Mouse (Mus musculus): Measurements from ENCODE around the gene Mical3. TPM values are rescaled to one million over a fixed set of nuclear protein-coding genes. Genes with fewer than 3 reads are reported as not detected.

Gene Mical3
- polyA plus RNA-seq, 1 experiment from 2014 or later, result 11.7 TPM

DNA sequence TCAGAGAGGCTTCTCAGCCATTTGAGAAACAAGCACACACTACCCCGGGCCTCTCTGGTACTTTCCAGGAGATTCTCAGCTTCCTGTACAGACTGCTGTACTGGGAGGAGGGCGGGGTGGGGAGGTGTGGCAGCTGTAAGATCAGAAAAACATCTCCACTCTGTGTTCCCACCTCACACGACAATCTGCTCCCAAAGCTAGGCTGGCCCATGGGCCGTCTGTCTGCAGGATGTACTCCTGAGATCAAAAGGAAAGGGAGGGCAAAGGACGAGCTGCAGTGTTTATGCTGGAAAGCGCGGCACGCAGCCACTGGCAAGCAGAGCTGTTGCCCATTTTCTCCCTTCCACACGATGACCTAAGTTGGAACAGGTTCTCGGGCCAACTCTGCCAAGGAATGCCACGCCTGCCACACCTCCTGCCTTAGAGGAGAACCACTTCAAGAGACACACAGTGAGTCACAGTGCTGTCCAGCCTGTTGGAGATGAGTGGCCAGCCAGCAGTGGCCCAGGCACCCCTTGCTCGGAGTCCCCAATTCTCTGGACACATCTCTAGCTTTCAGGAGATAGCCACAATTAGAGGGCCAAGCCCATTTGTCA, 113.3 kb downstream of the Mical3 start:
- H3K27ac ChIP-seq, result 0 out of 2 replicates have a peak overlapping the region, but pooled peaks have one; percentile 31
- peaks cover 15% of the 10 kb centered on the region for H3K36me3 ChIP-seq
- no peak overlapping the region for H3K4me3 ChIP-seq (replicated peaks)
- no peak overlapping the region for H3K9ac ChIP-seq
- H3K4me2 ChIP-seq, result no peak overlapping the region
- no peak for ATAC-seq (ENCODE audit: insufficient read depth, low FRiP score, low read depth)
- 50% methylated on average over 12 of the region's 12 CpGs for WGBS
- H3K9me3 ChIP-seq, result no peaks in the 10 kb centered on the region
- H3K4me1 ChIP-seq, result no peaks in the 10 kb centered on the region
- no peaks in the 10 kb centered on the region for H3K27me3 ChIP-seq (replicated peaks)

GRCm38 (mm10) chr6:121016097-121016496, 114.7 kb downstream of the Mical3 start:
- WGBS, result 88% methylated on average over 5 of the region's 5 CpGs
- no peak overlapping the region for H3K4me3 ChIP-seq (replicated peaks)
- no peaks in the 10 kb centered on the region for H3K27me3 ChIP-seq (replicated peaks)
- H3K36me3 ChIP-seq, result peaks cover 7% of the 10 kb centered on the region
- ATAC-seq (ENCODE audit: insufficient read depth, low FRiP score, low read depth), result no peak
- no peak overlapping the region for H3K4me2 ChIP-seq
- no peak overlapping the region for H3K9ac ChIP-seq
- no peak overlapping the region for H3K27ac ChIP-seq
- no peaks in the 10 kb centered on the region for H3K9me3 ChIP-seq
- 0 out of 2 replicates have a peak, but pooled peaks cover 5% of the 10 kb centered on the region for H3K4me1 ChIP-seq

- 76% methylated on average over 11 of the region's 11 CpGs for WGBS
- H3K36me3 ChIP-seq, result no peaks in the 10 kb centered on the region
- H3K27ac ChIP-seq, result no peak overlapping the region
- no peak overlapping the region for H3K4me2 ChIP-seq
- H3K9ac ChIP-seq, result no peak overlapping the region
- ATAC-seq (ENCODE audit: insufficient read depth, low FRiP score, low read depth), result no peak
- no peaks in the 10 kb centered on the region for H3K27me3 ChIP-seq (replicated peaks)
- H3K4me3 ChIP-seq (replicated peaks), result no peak overlapping the region
- H3K4me1 ChIP-seq, result 0 out of 2 replicates have a peak, but pooled peaks cover 5% of the 10 kb centered on the region
- no peaks in the 10 kb centered on the region for H3K9me3 ChIP-seq
These were observed 116.5 kb downstream of the Mical3 start for GRCm38 (mm10) chr6:121014339-121014738.

- H3K9me3 ChIP-seq, result no peaks in the 10 kb centered on the region
- H3K4me1 ChIP-seq, result 0 out of 2 replicates have a peak, but pooled peaks cover 5% of the 10 kb centered on the region
- ATAC-seq (ENCODE audit: insufficient read depth, low FRiP score, low read depth), result no peak
- WGBS, result 59% methylated on average over 9 of the region's 9 CpGs
- H3K27me3 ChIP-seq (replicated peaks), result no peaks in the 10 kb centered on the region
- no peaks in the 10 kb centered on the region for H3K36me3 ChIP-seq
- H3K4me3 ChIP-seq (replicated peaks), result no peak overlapping the region
- H3K27ac ChIP-seq, result no peak overlapping the region
- no peak overlapping the region for H3K9ac ChIP-seq
- H3K4me2 ChIP-seq, result no peak overlapping the region
These were observed 117.0 kb downstream of the Mical3 start for GRCm38 (mm10) chr6:121013750-121014149.

- Histone ChIP-seq H3K4me1 (0 out of 2 replicates have a peak, but pooled peaks cover 5% of the 10 kb centered on the region), H3K4me2 (no peak overlapping the region), H3K36me3 (no peaks in the 10 kb centered on the region), H3K9me3 (no peaks in the 10 kb centered on the region), H3K27ac (no peak overlapping the region), H3K4me3 (replicated peaks) (no peak overlapping the region), H3K9ac (no peak overlapping the region), H3K27me3 (replicated peaks) (no peaks in the 10 kb centered on the region)
- 46% methylated on average over 11 of the region's 11 CpGs for WGBS
- peak; percentile 66 for ATAC-seq (ENCODE audit: insufficient read depth, low FRiP score, low read depth)
These were observed 119.1 kb downstream of the Mical3 start for GRCm38 (mm10) chr6:121011709-121012108.

GRCm38 (mm10) chr6:121009651-121010050, 121.1 kb downstream of the Mical3 start:
- 0 out of 2 replicates have a peak, but pooled peaks cover 5% of the 10 kb centered on the region for H3K4me1 ChIP-seq
- no peak overlapping the region for H3K4me3 ChIP-seq (replicated peaks)
- no peak overlapping the region for H3K4me2 ChIP-seq
- WGBS, result 92% methylated on average over 8 of the region's 8 CpGs
- H3K36me3 ChIP-seq, result 0 out of 2 replicates have a peak, but pooled peaks cover 1% of the 10 kb centered on the region
- no peak overlapping the region for H3K27ac ChIP-seq
- ATAC-seq (ENCODE audit: insufficient read depth, low FRiP score, low read depth), result no peak
- H3K9ac ChIP-seq, result no peak overlapping the region
- no peaks in the 10 kb centered on the region for H3K9me3 ChIP-seq
- no peaks in the 10 kb centered on the region for H3K27me3 ChIP-seq (replicated peaks)

- Histone ChIP-seq H3K27ac (no peak overlapping the region), H3K4me3 (replicated peaks) (no peak overlapping the region), H3K4me1 (no peaks in the 10 kb centered on the region), H3K36me3 (0 out of 2 replicates have a peak, but pooled peaks cover 5% of the 10 kb centered on the region), H3K9me3 (no peaks in the 10 kb centered on the region), H3K9ac (no peak overlapping the region), H3K4me2 (no peak overlapping the region), H3K27me3 (replicated peaks) (no peaks in the 10 kb centered on the region)
- 31% methylated on average over 4 of the region's 4 CpGs for WGBS
- no peak for ATAC-seq (ENCODE audit: insufficient read depth, low FRiP score, low read depth)
These were observed 125.8 kb downstream of the Mical3 start for GRCm38 (mm10) chr6:121004959-121005358.

DNA sequence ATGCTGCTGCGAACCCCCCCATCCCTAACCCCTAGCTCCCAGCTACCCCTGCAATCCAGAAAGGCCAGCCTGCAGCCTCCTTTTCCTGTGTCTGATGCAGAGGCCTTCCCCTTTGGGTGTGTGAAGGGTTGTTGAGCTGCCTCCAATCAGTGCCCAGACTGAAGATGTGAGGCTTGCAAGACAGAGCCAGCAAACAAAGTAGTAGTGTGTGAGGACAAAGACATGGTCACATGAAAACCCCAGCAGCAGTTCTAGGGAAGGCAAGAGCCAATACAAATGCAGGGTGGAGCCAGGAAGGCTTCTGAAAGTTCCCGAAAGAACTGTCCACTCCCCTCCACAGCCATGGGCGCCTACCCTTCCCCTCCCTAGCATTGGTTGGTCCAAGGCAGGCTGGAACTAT, 127.8 kb downstream of the Mical3 start:
- Histone ChIP-seq H3K4me1 (0 out of 2 replicates have a peak, but pooled peaks cover 4% of the 10 kb centered on the region), H3K27ac (no peak overlapping the region), H3K27me3 (replicated peaks) (no peaks in the 10 kb centered on the region), H3K9ac (no peak overlapping the region), H3K9me3 (no peaks in the 10 kb centered on the region), H3K36me3 (0 out of 2 replicates have a peak, but pooled peaks cover 5% of the 10 kb centered on the region), H3K4me3 (replicated peaks) (no peak overlapping the region), H3K4me2 (no peak overlapping the region)
- WGBS, result 69% methylated on average over 3 of the region's 3 CpGs
- ATAC-seq (ENCODE audit: insufficient read depth, low FRiP score, low read depth), result no peak

- no peak overlapping the region for H3K4me3 ChIP-seq (replicated peaks)
These were observed 130.8 kb downstream of the Mical3 start for GRCm38 (mm10) chr6:120999860-121000526.

GRCm38 (mm10) chr6:120999087-120999486, 131.7 kb downstream of the Mical3 start:
- Histone ChIP-seq H3K4me1 (0 out of 2 replicates have a peak, but pooled peaks cover 4% of the 10 kb centered on the region), H3K9ac (no peak overlapping the region), H3K27me3 (replicated peaks) (no peaks in the 10 kb centered on the region), H3K4me3 (replicated peaks) (no peak overlapping the region), H3K4me2 (no peak overlapping the region), H3K9me3 (no peaks in the 10 kb centered on the region), H3K36me3 (no peaks in the 10 kb centered on the region), H3K27ac (no peak overlapping the region)
- WGBS, result 65% methylated on average over 5 of the region's 5 CpGs
- no peak for ATAC-seq (ENCODE audit: insufficient read depth, low FRiP score, low read depth)

More at GRCm38 (mm10) chr6:120999860-121000526, 130.8 kb downstream of the Mical3 start:
- Histone ChIP-seq H3K4me2 (no peak overlapping the region), H3K27me3 (replicated peaks) (no peaks in the 10 kb centered on the region), H3K36me3 (0 out of 2 replicates have a peak, but pooled peaks cover 5% of the 10 kb centered on the region), H3K9me3 (no peaks in the 10 kb centered on the region), H3K4me1 (0 out of 2 replicates have a peak, but pooled peaks cover 4% of the 10 kb centered on the region), H3K27ac (no peak overlapping the region), H3K9ac (no peak overlapping the region)
- WGBS, result 71% methylated on average over 8 of the region's 8 CpGs
- ATAC-seq (ENCODE audit: insufficient read depth, low FRiP score, low read depth), result no peak

GRCm38 (mm10) chr6:120996607-120997006, 134.2 kb downstream of the Mical3 start:
- H3K4me2 ChIP-seq, result no peak overlapping the region
- WGBS, result 84% methylated on average over 6 of the region's 6 CpGs
- no peak overlapping the region for H3K9ac ChIP-seq
- H3K4me1 ChIP-seq, result 0 out of 2 replicates have a peak, but pooled peaks cover 4% of the 10 kb centered on the region
- no peaks in the 10 kb centered on the region for H3K36me3 ChIP-seq
- H3K27me3 ChIP-seq (replicated peaks), result no peaks in the 10 kb centered on the region
- no peak for ATAC-seq (ENCODE audit: insufficient read depth, low FRiP score, low read depth)
- H3K9me3 ChIP-seq, result no peaks in the 10 kb centered on the region
- no peak overlapping the region for H3K27ac ChIP-seq
- H3K4me3 ChIP-seq (replicated peaks), result no peak overlapping the region

DNA sequence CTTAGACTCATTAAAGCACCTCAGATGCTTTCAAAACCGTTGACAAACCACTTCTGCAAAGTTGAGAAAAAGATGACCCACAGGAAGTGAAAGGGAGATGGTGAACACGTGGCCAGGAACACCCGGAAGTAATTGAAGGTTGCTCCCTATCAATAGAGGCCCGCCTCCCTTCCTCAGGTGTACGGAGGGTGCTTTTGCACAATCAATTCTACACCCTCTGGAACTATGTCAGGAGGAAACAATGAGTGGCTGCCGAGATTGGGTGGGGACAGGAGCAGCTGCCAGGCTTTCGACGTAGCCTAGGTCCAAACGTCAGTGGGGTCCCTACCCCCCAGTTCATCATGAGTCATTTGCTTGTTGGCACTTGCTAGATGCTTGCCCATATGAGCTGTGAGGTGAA, 135.3 kb downstream of the Mical3 start:
- Histone ChIP-seq H3K9me3 (no peaks in the 10 kb centered on the region), H3K36me3 (no peaks in the 10 kb centered on the region), H3K27me3 (replicated peaks) (no peaks in the 10 kb centered on the region), H3K4me2 (no peak overlapping the region), H3K4me3 (replicated peaks) (no peak overlapping the region), H3K4me1 (0 out of 2 replicates have a peak, but pooled peaks cover 4% of the 10 kb centered on the region), H3K27ac (peak overlapping the region; percentile 48; the same call in 1 of the 2 replicates), H3K9ac (no peak overlapping the region)
- 71% methylated on average over 9 of the region's 9 CpGs for WGBS
- ATAC-seq (ENCODE audit: insufficient read depth, low FRiP score, low read depth), result 0 out of 2 replicates have a peak, but pooled peaks have one; percentile 16

Measured in stomach, embryonic 15.5 days (tissue).